Mouse (Mus musculus): Measurements from ENCODE around the gene Ppcs. TPM values are rescaled to one million over a fixed set of nuclear protein-coding genes. Genes with fewer than 3 reads are reported as not detected.

Ppcs gene
- polyA plus RNA-seq (2014; fragmentation: Nextera tagmentation; extraction: Ambion mirVana), result 29.2 and 30.8 TPM in 2 replicates

- ATAC-seq (replicated peaks; ENCODE audit: low FRiP score) (peak; percentile 90), DNase-seq (ENCODE audit: low spot score) (peak; percentile 89)
- Histone ChIP-seq H3K9me3 (ENCODE audit: control insufficient read depth, low read length) (no peaks in the 10 kb centered on the region), H3K4me1 (replicated peaks; ENCODE audit: control insufficient read depth, insufficient read depth, low read length) (peaks cover 17% of the 10 kb centered on the region), H3K4me3 (ENCODE audit: low read depth, low read length) (peak within 1 kb of the TSS; percentile 81), H3K27ac (ENCODE audit: low read depth, low read length) (peak within 1 kb of the TSS; percentile 83), H3K9ac (ENCODE audit: low read depth, low read length) (peak within 1 kb of the TSS; percentile 82), H3K36me3 (ENCODE audit: control insufficient read depth, insufficient read depth, low read length) (no peaks in the 10 kb centered on the region), H3K27me3 (replicated peaks; ENCODE audit: control insufficient read depth, insufficient read depth, low read length) (no peaks in the 10 kb centered on the region), H3K4me2 (peak within 1 kb of the TSS; percentile 95)
- under 1% methylated on average over 52 of the region's 52 CpGs for WGBS
Observed at GRCm38 (mm10) chr4:119422294-119422964, at the start of gene Ppcs, which contains the start of gene Zmynd12. Gene Ppcs, minus strand, starts transcription at chr4:119422420. Gene Zmynd12, plus strand, starts transcription at chr4:119422814.

- H3K27me3 ChIP-seq (replicated peaks; ENCODE audit: control insufficient read depth, insufficient read depth, low read length), result no peaks in the 10 kb centered on the region
- H3K36me3 ChIP-seq (ENCODE audit: control insufficient read depth, insufficient read depth, low read length), result no peaks in the 10 kb centered on the region
- H3K4me1 ChIP-seq (replicated peaks; ENCODE audit: control insufficient read depth, insufficient read depth, low read length), result no peaks in the 10 kb centered on the region
- 73% methylated on average over 16 of the region's 16 CpGs for WGBS
- H3K4me3 ChIP-seq (ENCODE audit: low read depth, low read length), result no peak overlapping the region
- no peak overlapping the region for H3K27ac ChIP-seq (ENCODE audit: low read depth, low read length)
- no peak overlapping the region for H3K4me2 ChIP-seq
- DNase-seq (ENCODE audit: low spot score) (no peak), ATAC-seq (replicated peaks; ENCODE audit: low FRiP score) (no peak)
- no peak overlapping the region for H3K9ac ChIP-seq (ENCODE audit: low read depth, low read length)
- no peaks in the 10 kb centered on the region for H3K9me3 ChIP-seq (ENCODE audit: control insufficient read depth, low read length)
Observed at GRCm38 (mm10) chr4:119467720-119468380, 45.6 kb upstream of the Ppcs start.

- no peak overlapping the region for H3K9ac ChIP-seq (ENCODE audit: low read depth, low read length)
- DNase-seq (ENCODE audit: low spot score) (no peak), ATAC-seq (replicated peaks; ENCODE audit: low FRiP score) (no peak)
- no peak overlapping the region for H3K27ac ChIP-seq (ENCODE audit: low read depth, low read length)
- H3K36me3 ChIP-seq (ENCODE audit: control insufficient read depth, insufficient read depth, low read length), result no peaks in the 10 kb centered on the region
- H3K4me1 ChIP-seq (replicated peaks; ENCODE audit: control insufficient read depth, insufficient read depth, low read length), result no peaks in the 10 kb centered on the region
- no peak overlapping the region for H3K4me3 ChIP-seq (ENCODE audit: low read depth, low read length)
- H3K9me3 ChIP-seq (ENCODE audit: control insufficient read depth, low read length), result no peaks in the 10 kb centered on the region
- WGBS, result 82% methylated on average over 5 of the region's 5 CpGs
- no peak overlapping the region for H3K4me2 ChIP-seq
- H3K27me3 ChIP-seq (replicated peaks; ENCODE audit: control insufficient read depth, insufficient read depth, low read length), result no peaks in the 10 kb centered on the region
Observed at GRCm38 (mm10) chr4:119465841-119466240, 43.6 kb upstream of the Ppcs start.

- 69% methylated on average over 13 of the region's 13 CpGs for WGBS
- Histone ChIP-seq H3K4me1 (replicated peaks; ENCODE audit: control insufficient read depth, insufficient read depth, low read length) (no peaks in the 10 kb centered on the region), H3K4me2 (no peak overlapping the region), H3K9ac (ENCODE audit: low read depth, low read length) (no peak overlapping the region), H3K36me3 (ENCODE audit: control insufficient read depth, insufficient read depth, low read length) (no peaks in the 10 kb centered on the region), H3K27me3 (replicated peaks; ENCODE audit: control insufficient read depth, insufficient read depth, low read length) (no peaks in the 10 kb centered on the region), H3K27ac (ENCODE audit: low read depth, low read length) (no peak overlapping the region), H3K9me3 (ENCODE audit: control insufficient read depth, low read length) (no peaks in the 10 kb centered on the region), H3K4me3 (ENCODE audit: low read depth, low read length) (no peak overlapping the region)
- no peak for ATAC-seq (replicated peaks; ENCODE audit: low FRiP score)
- DNase-seq (ENCODE audit: low spot score), result no peak
Observed at GRCm38 (mm10) chr4:119463756-119464419, 41.7 kb upstream of the Ppcs start.

GRCm38 (mm10) chr4:119462858-119463755 is 40.9 kb upstream of the Ppcs start:
- ATAC-seq (replicated peaks; ENCODE audit: low FRiP score) (no peak), DNase-seq (ENCODE audit: low spot score) (no peak)
- Histone ChIP-seq H3K4me2 (no peak overlapping the region), H3K27me3 (replicated peaks; ENCODE audit: control insufficient read depth, insufficient read depth, low read length) (no peaks in the 10 kb centered on the region), H3K4me1 (replicated peaks; ENCODE audit: control insufficient read depth, insufficient read depth, low read length) (no peaks in the 10 kb centered on the region), H3K4me3 (ENCODE audit: low read depth, low read length) (no peak overlapping the region), H3K36me3 (ENCODE audit: control insufficient read depth, insufficient read depth, low read length) (no peaks in the 10 kb centered on the region), H3K27ac (ENCODE audit: low read depth, low read length) (no peak overlapping the region), H3K9me3 (ENCODE audit: control insufficient read depth, low read length) (no peaks in the 10 kb centered on the region), H3K9ac (ENCODE audit: low read depth, low read length) (no peak overlapping the region)
- WGBS, result 55% methylated on average over 11 of the region's 11 CpGs

GRCm38 (mm10) chr4:119462457-119462856 is 40.2 kb upstream of the Ppcs start:
- Histone ChIP-seq H3K9ac (ENCODE audit: low read depth, low read length) (no peak overlapping the region), H3K4me2 (no peak overlapping the region), H3K36me3 (ENCODE audit: control insufficient read depth, insufficient read depth, low read length) (no peaks in the 10 kb centered on the region), H3K27me3 (replicated peaks; ENCODE audit: control insufficient read depth, insufficient read depth, low read length) (no peaks in the 10 kb centered on the region), H3K4me1 (replicated peaks; ENCODE audit: control insufficient read depth, insufficient read depth, low read length) (no peaks in the 10 kb centered on the region), H3K27ac (ENCODE audit: low read depth, low read length) (no peak overlapping the region), H3K4me3 (ENCODE audit: low read depth, low read length) (no peak overlapping the region), H3K9me3 (ENCODE audit: control insufficient read depth, low read length) (no peaks in the 10 kb centered on the region)
- WGBS, result 82% methylated on average over 3 of the region's 3 CpGs
- ATAC-seq (replicated peaks; ENCODE audit: low FRiP score), result no peak
- no peak for DNase-seq (ENCODE audit: low spot score)

GRCm38 (mm10) chr4:119460728-119461141 is 38.5 kb upstream of the Ppcs start:
- Histone ChIP-seq H3K9ac (ENCODE audit: low read depth, low read length) (no peak overlapping the region), H3K36me3 (ENCODE audit: control insufficient read depth, insufficient read depth, low read length) (no peaks in the 10 kb centered on the region), H3K27ac (ENCODE audit: low read depth, low read length) (no peak overlapping the region), H3K4me1 (replicated peaks; ENCODE audit: control insufficient read depth, insufficient read depth, low read length) (no peaks in the 10 kb centered on the region), H3K4me2 (no peak overlapping the region), H3K4me3 (ENCODE audit: low read depth, low read length) (no peak overlapping the region), H3K27me3 (replicated peaks; ENCODE audit: control insufficient read depth, insufficient read depth, low read length) (no peaks in the 10 kb centered on the region), H3K9me3 (ENCODE audit: control insufficient read depth, low read length) (no peaks in the 10 kb centered on the region)
- no peak for DNase-seq (ENCODE audit: low spot score)
- no peak for ATAC-seq (replicated peaks; ENCODE audit: low FRiP score)
- 70% methylated on average over 8 of the region's 8 CpGs for WGBS

GRCm38 (mm10) chr4:119460296-119460695 is 38.1 kb upstream of the Ppcs start:
- WGBS, result 56% methylated on average over 5 of the region's 5 CpGs
- DNase-seq (ENCODE audit: low spot score) (no peak), ATAC-seq (replicated peaks; ENCODE audit: low FRiP score) (no peak)
- no peak overlapping the region for H3K27ac ChIP-seq (ENCODE audit: low read depth, low read length)
- no peak overlapping the region for H3K4me2 ChIP-seq
- H3K9ac ChIP-seq (ENCODE audit: low read depth, low read length), result no peak overlapping the region
- H3K36me3 ChIP-seq (ENCODE audit: control insufficient read depth, insufficient read depth, low read length), result no peaks in the 10 kb centered on the region
- H3K9me3 ChIP-seq (ENCODE audit: control insufficient read depth, low read length), result no peaks in the 10 kb centered on the region
- no peaks in the 10 kb centered on the region for H3K4me1 ChIP-seq (replicated peaks; ENCODE audit: control insufficient read depth, insufficient read depth, low read length)
- no peak overlapping the region for H3K4me3 ChIP-seq (ENCODE audit: low read depth, low read length)
- H3K27me3 ChIP-seq (replicated peaks; ENCODE audit: control insufficient read depth, insufficient read depth, low read length), result no peaks in the 10 kb centered on the region

Data from liver, embryonic 11.5 days (tissue).